Mouse (Mus musculus): Measurements from ENCODE around the gene 1110002E22Rik.

Gene 1110002E22Rik

GRCm38 (mm10) chr3:138064732-138065645 lies at the start of gene 1110002E22Rik:
Gene 1110002E22Rik, plus strand, starts transcription at chr3:138065052.
- no peak for DNase-seq (ENCODE audit: low read depth)

GRCm38 (mm10) chr3:138016810-138017209 lies 48.0 kb upstream of the 1110002E22Rik start:
- no peak for DNase-seq (ENCODE audit: low read depth)

GRCm38 (mm10) chr3:138022003-138022402 lies 42.8 kb upstream of the 1110002E22Rik start:
- no peak for DNase-seq (ENCODE audit: low read depth)

DNA sequence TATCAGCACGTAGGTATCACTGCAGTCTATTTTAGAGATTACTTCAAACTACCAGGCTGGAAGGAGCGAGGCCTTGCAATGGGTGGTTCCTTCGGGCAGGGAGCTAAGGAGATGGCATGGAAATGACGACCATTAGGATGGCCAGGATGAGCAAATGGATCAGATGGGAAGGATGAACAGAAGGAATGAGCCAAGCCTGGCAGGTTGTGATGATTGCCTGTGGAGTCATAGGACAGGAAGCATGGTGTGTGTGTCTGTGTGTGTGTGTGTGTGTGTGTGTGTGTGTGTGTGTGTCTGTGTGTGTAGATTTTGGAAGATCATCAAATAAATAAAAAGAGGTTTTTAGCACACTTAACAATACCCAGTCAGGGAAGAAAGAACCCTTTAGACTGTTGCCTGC lies 42.2 kb upstream of the 1110002E22Rik start:
- DNase-seq (ENCODE audit: low read depth) = no peak

DNA sequence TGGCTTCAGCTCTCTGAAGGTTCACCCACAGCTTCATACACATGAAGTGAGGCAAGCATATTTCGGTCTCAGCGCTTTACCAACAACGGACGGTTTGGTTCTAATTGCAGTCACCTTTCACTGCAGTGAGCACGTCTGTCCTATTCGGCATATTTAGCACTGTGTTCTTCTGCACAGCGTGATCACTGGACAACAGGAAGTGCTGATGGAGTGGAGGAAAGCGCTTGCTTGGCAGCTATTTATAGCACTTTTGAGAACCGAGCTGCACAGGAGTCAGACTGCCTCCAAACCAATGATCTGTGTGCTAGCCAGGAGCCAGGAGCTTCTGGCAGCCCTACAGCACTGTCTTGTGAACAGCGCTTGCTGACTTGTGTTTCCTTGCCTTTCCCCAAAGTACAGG lies 38.6 kb upstream of the 1110002E22Rik start:
- DNase-seq (ENCODE audit: low read depth) = no peak

GRCm38 (mm10) chr3:138027575-138028362 lies 37.1 kb upstream of the 1110002E22Rik start:
- DNase-seq (ENCODE audit: low read depth) = peak; percentile 10

DNA sequence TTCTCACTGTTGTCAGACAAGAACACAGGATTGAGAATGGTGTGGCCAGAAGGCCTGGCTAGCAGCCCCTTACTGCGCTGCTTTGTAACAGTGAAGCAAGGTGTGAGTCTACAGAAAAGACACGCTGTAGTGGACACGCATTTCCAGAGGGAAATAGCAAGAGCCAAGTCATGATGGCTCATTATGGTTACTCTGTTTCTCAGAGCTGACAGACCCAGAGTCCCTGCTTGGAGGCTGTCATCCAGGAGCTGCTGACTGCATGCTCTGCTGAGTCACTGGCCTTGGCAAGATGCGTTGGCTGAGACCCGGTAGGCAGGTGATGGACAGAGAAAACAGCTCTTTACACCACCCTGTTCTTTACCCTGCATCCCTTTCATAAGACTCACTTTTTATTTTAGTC lies 35.5 kb upstream of the 1110002E22Rik start:
- DNase-seq (ENCODE audit: low read depth) = no peak

DNA sequence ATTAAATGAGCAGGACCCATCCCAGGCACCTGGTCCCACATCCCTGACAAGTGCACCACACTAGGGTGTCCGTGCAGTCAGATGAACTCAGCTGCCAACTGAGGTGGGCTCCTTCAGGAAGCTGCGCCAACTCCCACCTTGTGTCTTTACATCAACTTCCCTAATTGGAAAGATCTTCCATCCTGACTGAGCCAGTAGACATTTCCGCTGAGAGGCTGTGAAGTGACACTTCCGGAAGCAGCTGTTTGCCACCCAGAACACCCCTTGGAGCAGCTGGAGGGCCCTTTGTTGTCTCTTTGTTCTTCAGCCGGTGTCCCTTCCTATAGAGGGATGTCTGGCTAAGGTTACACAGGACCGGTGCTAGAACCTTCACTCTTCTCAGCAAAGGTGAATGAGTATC lies 34.3 kb upstream of the 1110002E22Rik start:
- no peak for DNase-seq (ENCODE audit: low read depth)

GRCm38 (mm10) chr3:138033986-138034385 lies 30.9 kb upstream of the 1110002E22Rik start:
- no peak for DNase-seq (ENCODE audit: low read depth)

GRCm38 (mm10) chr3:138040938-138041337 lies 23.9 kb upstream of the 1110002E22Rik start:
- DNase-seq (ENCODE audit: low read depth) = no peak

DNA sequence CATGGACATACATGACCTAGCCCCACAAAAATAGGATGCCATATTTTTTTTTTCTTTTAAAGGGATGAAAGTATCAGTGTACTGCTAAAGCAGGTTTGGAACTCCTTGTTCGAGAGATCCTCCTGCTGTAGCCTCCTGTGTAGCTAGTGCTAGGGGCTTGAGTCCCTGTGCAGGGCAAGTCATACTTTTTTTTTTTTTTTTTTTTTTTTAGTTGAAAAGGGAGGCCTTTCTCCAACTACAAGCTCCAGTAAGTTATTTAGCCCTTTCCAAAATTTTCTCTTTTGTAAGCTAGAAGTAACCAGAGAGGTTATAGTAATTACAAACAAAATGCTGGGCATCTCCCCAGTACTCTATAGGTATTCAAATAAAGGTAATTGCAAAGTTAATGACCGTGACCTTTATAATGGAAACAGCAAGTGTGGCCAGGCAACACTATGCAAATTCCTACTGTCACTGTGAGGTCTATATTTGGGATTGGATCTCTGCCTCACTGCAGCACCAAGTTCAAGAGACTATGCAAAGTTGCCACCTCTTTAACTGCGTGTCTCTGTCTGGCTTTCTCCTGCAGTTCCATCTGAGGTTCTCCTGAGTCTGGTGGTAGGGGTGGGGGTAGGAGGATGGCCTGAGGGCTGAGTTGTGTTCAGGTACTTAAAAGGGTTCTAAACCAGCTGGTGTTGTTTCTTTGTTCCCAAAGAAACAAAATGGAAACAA lies 23.1 kb upstream of the 1110002E22Rik start:
- no peak for DNase-seq (ENCODE audit: low read depth)

DNA sequence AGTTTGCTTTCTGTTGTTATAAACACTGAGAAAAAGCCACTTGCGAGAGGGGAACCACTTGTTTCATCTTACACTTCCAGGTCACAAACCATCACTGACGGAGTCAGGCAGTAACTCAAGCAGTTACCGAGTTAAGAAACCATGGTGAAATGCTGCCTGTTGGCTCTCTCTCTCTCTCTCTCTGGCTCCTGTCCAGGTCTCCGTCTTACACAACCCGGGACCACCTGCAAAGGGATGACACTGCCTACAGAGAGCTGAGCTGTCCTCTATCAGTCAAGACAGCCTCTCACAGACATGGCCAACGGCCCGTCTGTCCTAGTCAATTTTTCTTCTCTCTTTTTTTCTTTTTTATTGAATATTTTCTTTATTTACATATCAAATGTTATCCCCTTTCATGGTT lies 21.5 kb upstream of the 1110002E22Rik start:
- no peak for DNase-seq (ENCODE audit: low read depth)

- DNase-seq (ENCODE audit: low read depth) = no peak
Measured at GRCm38 (mm10) chr3:138049555-138049954, 15.3 kb upstream of the 1110002E22Rik start.

DNA sequence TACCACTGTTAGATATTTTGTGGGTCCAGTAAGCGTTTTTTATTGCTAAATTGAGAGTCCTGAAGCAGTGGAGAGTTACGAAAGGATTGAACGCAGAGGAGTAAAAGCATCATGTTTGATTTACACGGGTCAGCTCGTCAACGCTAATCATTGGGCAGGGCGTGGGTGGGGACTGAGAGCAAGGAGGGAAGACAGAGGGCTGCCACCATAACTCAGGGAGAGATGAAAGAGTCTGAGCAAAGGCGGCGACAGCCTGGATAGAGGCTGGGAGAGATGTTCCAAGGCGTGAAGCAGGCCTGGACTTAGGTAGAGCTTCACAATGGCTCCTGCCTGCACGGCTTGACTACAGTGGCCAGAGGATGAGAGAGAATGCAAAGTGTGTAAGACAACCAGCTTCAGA lies 14.1 kb upstream of the 1110002E22Rik start:
- no peak for DNase-seq (ENCODE audit: low read depth)

DNA sequence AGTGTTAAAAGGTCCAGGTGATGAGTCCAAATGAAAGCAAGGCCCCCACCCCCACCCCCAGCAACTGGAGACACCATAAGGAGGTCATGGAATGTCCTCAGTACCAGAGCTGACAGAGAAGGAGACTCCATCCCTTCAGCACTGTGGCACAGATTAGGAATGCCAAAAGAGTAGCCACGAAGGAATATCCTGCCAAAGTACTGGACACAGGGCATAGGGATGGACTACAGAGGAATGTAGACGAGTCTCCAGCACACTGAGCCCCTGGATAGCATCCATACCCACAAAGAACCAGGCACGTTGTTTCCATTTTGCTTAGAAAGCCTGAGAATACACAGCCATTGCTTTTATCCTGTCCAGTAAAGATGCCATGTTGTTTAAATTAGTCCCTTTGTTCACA lies 13.4 kb upstream of the 1110002E22Rik start:
- DNase-seq (ENCODE audit: low read depth) = no peak

GRCm38 (mm10) chr3:138053969-138054368 lies 10.9 kb upstream of the 1110002E22Rik start:
- no peak for DNase-seq (ENCODE audit: low read depth)

- DNase-seq (ENCODE audit: low read depth) = no peak
Measured at GRCm38 (mm10) chr3:138056976-138057375, 7.9 kb upstream of the 1110002E22Rik start.

DNA sequence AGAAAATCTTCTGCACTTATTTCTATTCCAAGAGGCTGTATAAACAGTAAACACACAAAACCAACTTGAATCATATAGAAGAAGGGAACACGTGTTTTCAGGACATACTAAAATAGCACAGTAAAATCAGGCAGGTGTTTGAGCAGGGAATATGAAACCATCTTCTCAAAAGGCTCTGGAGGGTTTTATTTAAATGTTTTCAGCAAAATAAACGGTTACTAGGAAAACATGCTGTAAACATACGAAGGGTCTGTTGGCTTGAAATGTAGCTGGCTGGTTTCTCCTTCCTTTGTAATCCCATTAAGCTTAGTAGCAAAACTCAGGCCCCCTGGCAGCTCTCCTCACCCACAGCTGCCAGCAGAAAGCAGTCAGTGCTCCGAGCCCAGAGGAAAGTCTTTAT lies 6.6 kb upstream of the 1110002E22Rik start:
- no peak for DNase-seq (ENCODE audit: low read depth)

DNA sequence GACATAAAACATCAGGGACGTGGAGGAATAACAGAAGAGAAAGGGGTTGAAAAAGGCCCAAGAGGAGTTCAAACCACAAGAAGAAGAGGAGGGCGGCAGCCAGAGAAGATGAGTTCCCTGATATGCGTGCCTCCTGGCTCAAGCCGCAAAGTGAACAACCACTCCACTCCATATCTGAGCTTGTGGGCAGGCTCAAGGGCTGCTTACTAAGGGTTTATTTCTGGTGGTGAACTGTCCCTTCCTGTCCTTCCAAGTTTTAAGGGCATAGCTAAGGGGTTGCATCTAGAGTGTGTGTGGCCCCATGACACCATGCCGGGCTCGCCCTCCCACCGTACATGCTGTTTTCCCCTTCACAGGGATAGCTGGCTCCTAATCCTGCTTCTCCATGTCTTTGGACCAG lies 4.4 kb upstream of the 1110002E22Rik start:
- no peak for DNase-seq (ENCODE audit: low read depth)

- DNase-seq (ENCODE audit: low read depth) = no peak
Measured at GRCm38 (mm10) chr3:138061205-138061911, 3.5 kb upstream of the 1110002E22Rik start.

DNA sequence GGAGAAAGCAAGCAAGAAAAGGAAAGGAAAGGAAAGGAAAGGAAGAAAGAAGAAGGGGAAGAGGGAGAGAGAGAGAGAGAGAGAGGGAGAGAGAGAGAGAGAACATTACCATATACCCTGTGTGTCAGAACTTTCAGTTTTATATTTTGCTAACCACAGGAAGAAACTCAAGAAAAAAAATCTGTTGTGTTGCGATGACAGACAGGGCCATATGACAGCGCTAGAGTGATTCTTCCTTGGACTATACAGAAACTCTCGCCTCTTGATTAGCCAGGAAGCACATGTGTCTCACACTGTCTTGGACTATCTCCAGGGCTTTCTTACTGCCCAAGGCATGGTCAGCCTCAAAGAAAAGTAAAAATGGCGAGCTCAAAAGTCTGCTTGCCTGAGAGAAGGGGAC lies 2.2 kb upstream of the 1110002E22Rik start:
- DNase-seq (ENCODE audit: low read depth) = no peak
